Mouse (Mus musculus) v-Abl transformed pro-B cells (cell line): ENCODE data around the gene Olfr784.
"Not testable (repeated sequence)": the region's sequence is repeated elsewhere in the genome, so short reads cannot be mapped to it uniquely, and the experiment has no call there.

Experiments
- in situ Hi-C, 2 experiments: fragments of 400-800 bp; cut with MboI; formaldehyde crosslinking; loops; one replicate each; pipeline ENCODE4 v1.15.1; 2025; ENCODE audit not compliant: unreplicated experiment in 2 of 2

Gene Olfr784

GRCm38 (mm10) chr10:129383783-129384182 lies at the start of gene Olfr784:
TSS of gene Olfr784 (plus strand) at chr10:129384083.
- in situ Hi-C loops, result loop anchor here in 1 of 2 experiments (10.0 kb wide), 1 partner anchor 359 kb away; no protein-coding TSS in a partner anchor

GRCm38 (mm10) chr10:129348550-129348949 lies 35.3 kb upstream of the Olfr784 start, which contains the start of gene Olfr782:
TSS of gene Olfr782 (plus strand) at chr10:129348850.
- in situ Hi-C loops, result no loop called here

GRCm38 (mm10) chr10:129352475-129352874 lies 31.4 kb upstream of the Olfr784 start:
- in situ Hi-C loops, result not testable (repeated sequence)

DNA sequence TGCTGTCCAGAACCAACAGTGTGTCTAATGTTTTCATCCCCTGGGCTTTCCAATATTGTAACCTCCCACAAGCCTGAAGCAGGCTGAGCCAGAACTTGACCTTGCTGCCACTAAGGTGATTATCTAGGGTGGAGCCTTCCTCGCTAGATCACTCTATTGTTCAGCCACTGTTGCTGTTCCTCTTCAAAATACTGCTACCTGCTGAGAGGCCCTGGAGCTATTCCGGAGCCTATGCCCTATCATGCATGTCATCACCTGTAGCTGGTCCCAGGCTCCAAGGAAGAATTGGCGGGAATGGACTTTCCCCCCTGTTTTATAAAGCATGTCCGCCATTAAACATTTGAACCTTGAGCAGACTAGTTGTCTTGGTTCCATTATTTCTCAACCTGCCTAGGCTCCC lies 27.4 kb upstream of the Olfr784 start:
- in situ Hi-C loops, result not testable (repeated sequence)

DNA sequence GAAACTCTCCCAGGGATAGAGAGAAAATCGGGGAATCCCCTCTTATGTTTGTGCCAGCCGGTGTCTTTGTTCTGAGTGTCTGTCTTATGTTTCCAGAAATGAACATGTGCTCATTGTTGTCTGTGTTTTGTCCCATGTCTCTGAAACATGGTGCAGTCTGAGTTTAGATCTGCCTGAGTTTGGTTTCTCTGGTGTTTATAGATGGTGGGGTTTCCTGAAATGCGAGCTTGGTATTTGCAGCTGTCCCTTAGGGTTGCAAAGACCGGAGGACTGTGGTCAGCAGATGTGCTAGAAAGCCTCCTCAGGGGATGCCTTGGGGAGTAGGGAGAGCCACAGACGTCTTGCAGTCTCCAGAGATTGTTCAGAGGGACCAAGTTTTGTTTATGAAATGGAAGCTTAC lies 26.6 kb upstream of the Olfr784 start:
- in situ Hi-C loops, result no loop called here

- in situ Hi-C loops, result not testable (repeated sequence)
Measured at GRCm38 (mm10) chr10:129374051-129374450, 9.8 kb upstream of the Olfr784 start.

GRCm38 (mm10) chr10:129400892-129401291 lies 17.0 kb downstream of the Olfr784 start:
- in situ Hi-C loops, result no loop called here

- in situ Hi-C loops, result no loop called here
Measured at GRCm38 (mm10) chr10:129405126-129405525, 21.2 kb downstream of the Olfr784 start, which contains the start of gene Olfr785. TSS of gene Olfr785 (plus strand) at chr10:129405426.

- in situ Hi-C loops, result no loop called here
Measured at GRCm38 (mm10) chr10:129427006-129427405, 43.1 kb downstream of the Olfr784 start, which contains the start of gene Olfr786. TSS of gene Olfr786 (plus strand) at chr10:129427306.
